Mouse (Mus musculus) testis, adult 2 months (tissue): ENCODE measurements around the gene Gm21969.

Experiments used
- CTCF ChIP-seq: fragments of 200-500 bp; IDR thresholded peaks from 2 replicates; pipeline ENCODE4 v1.5.1; 2012; ENCODE audit warnings: low read depth, mild to moderate bottlenecking, inconsistent platforms, low read length, moderate library complexity; ENCODE audit not compliant: control insufficient read depth, insufficient read depth, insufficient replicate concordance
- POLR2A ChIP-seq: fragments of 200-500 bp; IDR thresholded peaks from 2 replicates; pipeline ENCODE4 v1.6.1; 2012; ENCODE audit warnings: low read depth, mild to moderate bottlenecking, inconsistent platforms, low read length, moderate library complexity; ENCODE audit not compliant: control insufficient read depth

DNA sequence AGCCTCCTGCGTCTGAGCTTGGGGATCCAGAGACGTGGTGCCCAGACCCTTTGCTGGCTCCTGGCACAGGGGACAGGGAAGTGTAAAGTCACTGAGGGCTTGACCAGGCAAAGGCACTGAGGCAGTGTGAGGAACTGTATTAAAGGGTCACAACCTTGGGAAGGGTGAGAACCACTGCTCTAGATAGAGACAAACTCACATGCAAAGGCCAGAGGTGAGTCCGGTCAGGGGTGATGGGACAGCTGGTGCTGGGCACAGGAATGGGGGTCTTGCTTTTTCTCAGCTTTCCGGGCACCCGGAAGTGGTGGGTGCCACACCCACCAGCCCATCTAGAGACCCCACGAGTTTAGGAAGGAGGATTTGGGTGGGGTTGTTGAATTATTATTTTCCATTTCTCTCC, 9.6 kb upstream of the Gm21969 start:
- TF ChIP-seq CTCF (no peak), POLR2A (no peak)
